Mouse (Mus musculus): ENCODE data around the gene Nfib. TPM values are rescaled to one million over a fixed set of nuclear protein-coding genes. Genes with fewer than 3 reads are reported as not detected.

Nfib gene
- polyA plus RNA-seq (2015; fragmentation: Nextera tagmentation; extraction: Ambion mirVana), result 170 and 204 TPM in 2 replicates

- peak; percentile 93 for ATAC-seq
- Histone ChIP-seq H3K27me3 (no peaks in the 10 kb centered on the region), H3K36me3 (ENCODE audit: poor library complexity, severe bottlenecking) (no peaks in the 10 kb centered on the region), H3K9ac (peak within 1 kb of the TSS; percentile 43; the same call in 1 of the 2 replicates), H3K4me1 (peaks cover 47% of the 10 kb centered on the region), H3K9me3 (replicated peaks) (no peaks in the 10 kb centered on the region), H3K4me3 (peak within 1 kb of the TSS; percentile 29), H3K4me2 (peak within 1 kb of the TSS; percentile 59), H3K27ac (peak within 1 kb of the TSS; percentile 81)
- 11% methylated on average over 23 of the region's 23 CpGs for WGBS
Measured at GRCm38 (mm10) chr4:82704841-82705794, at the start of gene Nfib. TSS of gene Nfib (minus strand) at chr4:82705750.

DNA sequence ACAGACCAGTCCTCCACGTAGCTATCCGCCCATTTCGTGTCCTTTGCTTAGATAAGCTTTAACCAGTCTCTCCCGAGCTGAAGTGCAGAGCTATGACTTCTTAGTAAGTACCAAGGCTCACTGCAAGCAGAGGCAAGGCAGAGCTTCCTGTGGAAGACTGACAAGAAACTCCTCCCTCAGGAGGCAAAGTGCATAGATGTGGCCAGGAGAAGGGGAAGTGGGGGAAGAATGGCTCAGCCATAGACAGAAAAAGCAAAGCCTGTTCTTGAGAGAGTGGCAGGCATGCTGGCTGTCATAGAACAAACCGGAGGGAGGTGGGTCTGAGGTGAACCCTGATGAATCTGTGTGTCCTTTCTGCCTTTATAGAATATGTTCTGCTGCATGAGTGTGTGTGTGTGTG is 30.2 kb upstream of the Nfib start:
- Histone ChIP-seq H3K4me3 (no peak overlapping the region), H3K36me3 (ENCODE audit: poor library complexity, severe bottlenecking) (no peaks in the 10 kb centered on the region), H3K9ac (no peak overlapping the region), H3K9me3 (replicated peaks) (no peaks in the 10 kb centered on the region), H3K27ac (no peak overlapping the region), H3K27me3 (no peaks in the 10 kb centered on the region), H3K4me2 (no peak overlapping the region), H3K4me1 (peaks cover 10% of the 10 kb centered on the region)
- ATAC-seq, result no peak
- 83% methylated on average over 5 of the region's 5 CpGs for WGBS

DNA sequence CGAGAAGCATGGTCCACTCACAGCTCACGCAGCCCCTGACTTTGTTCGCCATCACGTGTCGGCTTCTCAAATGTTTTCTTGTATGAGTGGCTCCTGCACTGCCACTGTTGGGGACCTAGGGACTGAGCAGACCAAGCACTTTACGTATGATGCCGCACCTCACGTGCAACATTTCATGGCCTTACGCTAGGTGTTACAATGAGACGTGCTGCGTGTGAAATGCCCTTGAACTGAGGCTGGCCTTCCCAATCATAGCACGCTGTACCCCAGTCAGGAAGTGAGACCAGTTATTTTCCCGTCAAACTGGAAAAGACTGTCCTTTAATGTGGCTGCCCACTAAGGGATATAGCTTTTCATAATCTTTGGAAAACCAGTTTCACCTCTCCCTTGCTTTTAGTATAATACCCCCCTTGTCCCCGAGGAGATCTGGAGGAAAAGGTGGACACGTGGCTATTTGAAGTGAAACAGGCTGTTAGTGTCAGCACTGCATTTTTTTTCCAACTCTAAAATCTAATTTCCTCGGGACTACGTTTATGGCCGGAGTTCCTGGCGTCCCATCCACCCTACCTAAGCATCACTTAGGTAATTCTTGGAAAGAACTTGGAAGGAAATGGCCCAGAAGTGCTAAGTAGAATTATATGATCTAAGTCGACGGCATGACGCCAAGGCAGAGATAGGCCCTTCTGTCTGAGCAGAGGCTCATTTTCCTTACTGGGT is 29.4 kb upstream of the Nfib start:
- Histone ChIP-seq H3K9me3 (replicated peaks) (no peaks in the 10 kb centered on the region), H3K4me2 (no peak overlapping the region), H3K9ac (no peak overlapping the region), H3K4me3 (no peak overlapping the region), H3K27ac (no peak overlapping the region), H3K27me3 (no peaks in the 10 kb centered on the region), H3K4me1 (peaks cover 17% of the 10 kb centered on the region), H3K36me3 (ENCODE audit: poor library complexity, severe bottlenecking) (no peaks in the 10 kb centered on the region)
- ATAC-seq, result no peak
- WGBS, result 88% methylated on average over 22 of the region's 22 CpGs

GRCm38 (mm10) chr4:82734348-82734747 is 28.8 kb upstream of the Nfib start:
- no peak overlapping the region for H3K27ac ChIP-seq
- no peak overlapping the region for H3K4me2 ChIP-seq
- H3K4me3 ChIP-seq, result no peak overlapping the region
- H3K4me1 ChIP-seq, result peaks cover 20% of the 10 kb centered on the region
- H3K27me3 ChIP-seq, result no peaks in the 10 kb centered on the region
- no peaks in the 10 kb centered on the region for H3K9me3 ChIP-seq (replicated peaks)
- 35% methylated on average over 5 of the region's 5 CpGs for WGBS
- no peak overlapping the region for H3K9ac ChIP-seq
- no peaks in the 10 kb centered on the region for H3K36me3 ChIP-seq (ENCODE audit: poor library complexity, severe bottlenecking)
- no peak for ATAC-seq

DNA sequence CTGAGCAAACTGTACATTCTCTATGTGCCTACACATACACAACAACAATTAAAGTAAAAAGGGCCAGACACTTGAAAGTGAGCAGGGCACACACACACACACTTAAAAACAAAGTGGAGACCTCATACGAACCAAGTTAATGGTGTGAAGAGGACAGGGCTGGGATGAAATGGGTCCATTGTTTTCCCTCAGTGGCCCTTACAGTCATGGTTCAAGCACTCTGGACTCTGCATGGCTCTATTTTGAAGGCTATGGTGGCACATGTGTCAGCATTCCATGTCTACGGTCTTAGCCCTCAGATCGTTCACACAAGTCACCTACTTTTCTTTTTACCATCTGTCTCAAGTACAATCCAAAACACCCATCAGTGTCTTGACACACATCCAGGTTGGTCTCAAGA is 28.1 kb upstream of the Nfib start:
- Histone ChIP-seq H3K27me3 (no peaks in the 10 kb centered on the region), H3K4me1 (peaks cover 20% of the 10 kb centered on the region), H3K27ac (no peak overlapping the region), H3K9ac (no peak overlapping the region), H3K4me2 (no peak overlapping the region), H3K9me3 (replicated peaks) (no peaks in the 10 kb centered on the region), H3K4me3 (no peak overlapping the region), H3K36me3 (ENCODE audit: poor library complexity, severe bottlenecking) (no peaks in the 10 kb centered on the region)
- no peak for ATAC-seq
- WGBS, result 85% methylated on average over 3 of the region's 3 CpGs

DNA sequence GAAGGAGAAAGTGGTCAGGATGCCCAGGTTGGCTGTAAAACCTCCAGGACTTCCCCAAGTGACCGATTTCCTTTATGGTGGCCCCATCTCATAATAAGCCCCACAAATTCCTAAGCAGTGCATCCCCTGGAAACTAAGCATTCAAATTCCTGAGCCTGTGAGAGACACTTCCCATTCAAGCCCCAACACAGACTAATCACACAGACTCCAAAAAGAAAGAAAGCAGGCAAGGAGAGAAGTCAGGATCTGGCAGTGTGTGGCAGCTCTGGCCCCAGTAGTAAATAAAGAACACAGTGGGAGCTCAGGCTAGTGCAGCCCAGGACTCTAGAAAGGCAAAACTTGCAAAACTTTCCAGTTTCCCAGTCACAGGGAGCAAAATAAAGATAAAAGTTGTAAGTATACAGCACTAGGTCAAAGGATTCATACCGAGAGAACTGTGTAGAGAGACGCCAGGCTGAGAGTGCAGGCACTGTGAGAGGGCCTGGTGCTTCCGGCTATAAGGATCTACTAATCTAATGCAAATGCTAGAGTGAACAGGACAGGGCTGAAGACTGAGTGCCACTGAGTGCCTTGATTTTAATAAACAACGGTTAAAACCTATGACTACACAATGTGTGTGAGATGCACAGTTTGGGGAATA is 24.8 kb upstream of the Nfib start:
- 22% methylated on average over 5 of the region's 5 CpGs for WGBS
- no peak overlapping the region for H3K4me2 ChIP-seq
- H3K9ac ChIP-seq, result no peak overlapping the region
- H3K27ac ChIP-seq, result peak overlapping the region; percentile 65
- ATAC-seq, result 0 out of 2 replicates have a peak, but pooled peaks have one; percentile 53
- no peak overlapping the region for H3K4me3 ChIP-seq
- H3K4me1 ChIP-seq, result peaks cover 20% of the 10 kb centered on the region
- H3K27me3 ChIP-seq, result no peaks in the 10 kb centered on the region
- no peaks in the 10 kb centered on the region for H3K9me3 ChIP-seq (replicated peaks)
- H3K36me3 ChIP-seq (ENCODE audit: poor library complexity, severe bottlenecking), result no peaks in the 10 kb centered on the region

DNA sequence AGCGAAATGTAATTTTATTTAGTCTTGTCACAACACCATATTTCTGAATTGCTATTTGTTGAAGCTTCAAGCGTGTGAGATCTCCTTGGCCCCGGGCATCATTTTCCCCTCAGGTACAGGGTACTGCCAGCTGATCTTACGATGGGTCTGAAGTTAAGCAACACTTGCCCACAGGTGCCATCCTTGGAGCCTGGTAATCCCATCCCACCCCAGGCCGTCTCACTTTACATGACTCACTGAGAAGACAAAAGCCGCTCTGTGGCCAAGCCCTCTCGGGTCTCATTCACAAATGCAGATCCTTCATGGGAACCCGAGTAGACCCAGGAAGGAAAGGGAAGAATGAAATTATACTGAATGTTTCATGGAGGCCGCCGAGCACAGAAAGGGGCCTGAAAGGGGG is 18.5 kb upstream of the Nfib start:
- ATAC-seq, result no peak
- no peak overlapping the region for H3K9ac ChIP-seq
- H3K9me3 ChIP-seq (replicated peaks), result peaks cover 10% of the 10 kb centered on the region
- no peak overlapping the region for H3K27ac ChIP-seq
- no peak overlapping the region for H3K4me2 ChIP-seq
- WGBS, result 62% methylated on average over 10 of the region's 10 CpGs
- H3K36me3 ChIP-seq (ENCODE audit: poor library complexity, severe bottlenecking), result no peaks in the 10 kb centered on the region
- 0 out of 2 replicates have a peak, but pooled peaks cover 3% of the 10 kb centered on the region for H3K4me1 ChIP-seq
- H3K4me3 ChIP-seq, result no peak overlapping the region
- no peaks in the 10 kb centered on the region for H3K27me3 ChIP-seq

GRCm38 (mm10) chr4:82723048-82723447 is 17.5 kb upstream of the Nfib start:
- WGBS, result 79% methylated on average over 8 of the region's 8 CpGs

DNA sequence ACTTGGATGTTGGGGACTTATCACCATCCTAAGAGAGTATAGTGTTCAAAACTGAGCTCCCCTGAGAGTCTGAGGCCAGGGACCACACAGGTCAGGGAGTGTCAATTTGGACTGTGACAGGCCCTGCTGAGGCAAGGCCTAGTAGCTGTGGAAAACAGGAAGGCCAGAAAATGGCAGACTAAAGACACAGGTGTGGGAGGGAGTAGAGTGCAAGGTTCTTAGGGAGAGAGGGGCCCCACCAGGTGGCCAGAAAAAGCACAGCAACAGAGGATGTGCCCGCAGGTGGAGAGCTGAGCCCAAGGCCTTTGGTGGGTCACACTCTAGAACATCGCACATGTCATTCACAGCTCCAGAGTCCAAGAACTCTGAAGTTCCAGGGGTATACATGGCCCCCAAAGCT is 10.3 kb upstream of the Nfib start:
- no peaks in the 10 kb centered on the region for H3K4me1 ChIP-seq
- ATAC-seq, result no peak
- H3K4me3 ChIP-seq, result no peak overlapping the region
- H3K9me3 ChIP-seq (replicated peaks), result peaks cover 10% of the 10 kb centered on the region
- no peak overlapping the region for H3K9ac ChIP-seq
- no peak overlapping the region for H3K4me2 ChIP-seq
- 85% methylated on average over 2 of the region's 2 CpGs for WGBS
- H3K27ac ChIP-seq, result no peak overlapping the region
- no peaks in the 10 kb centered on the region for H3K36me3 ChIP-seq (ENCODE audit: poor library complexity, severe bottlenecking)
- H3K27me3 ChIP-seq, result no peaks in the 10 kb centered on the region

More at GRCm38 (mm10) chr4:82723048-82723447, 17.5 kb upstream of the Nfib start:
- Histone ChIP-seq H3K36me3 (ENCODE audit: poor library complexity, severe bottlenecking) (no peaks in the 10 kb centered on the region), H3K9me3 (replicated peaks) (peaks cover 10% of the 10 kb centered on the region), H3K27me3 (no peaks in the 10 kb centered on the region), H3K4me2 (no peak overlapping the region), H3K27ac (no peak overlapping the region), H3K4me1 (0 out of 2 replicates have a peak, but pooled peaks cover 3% of the 10 kb centered on the region), H3K9ac (no peak overlapping the region), H3K4me3 (no peak overlapping the region)
- ATAC-seq, result no peak

DNA sequence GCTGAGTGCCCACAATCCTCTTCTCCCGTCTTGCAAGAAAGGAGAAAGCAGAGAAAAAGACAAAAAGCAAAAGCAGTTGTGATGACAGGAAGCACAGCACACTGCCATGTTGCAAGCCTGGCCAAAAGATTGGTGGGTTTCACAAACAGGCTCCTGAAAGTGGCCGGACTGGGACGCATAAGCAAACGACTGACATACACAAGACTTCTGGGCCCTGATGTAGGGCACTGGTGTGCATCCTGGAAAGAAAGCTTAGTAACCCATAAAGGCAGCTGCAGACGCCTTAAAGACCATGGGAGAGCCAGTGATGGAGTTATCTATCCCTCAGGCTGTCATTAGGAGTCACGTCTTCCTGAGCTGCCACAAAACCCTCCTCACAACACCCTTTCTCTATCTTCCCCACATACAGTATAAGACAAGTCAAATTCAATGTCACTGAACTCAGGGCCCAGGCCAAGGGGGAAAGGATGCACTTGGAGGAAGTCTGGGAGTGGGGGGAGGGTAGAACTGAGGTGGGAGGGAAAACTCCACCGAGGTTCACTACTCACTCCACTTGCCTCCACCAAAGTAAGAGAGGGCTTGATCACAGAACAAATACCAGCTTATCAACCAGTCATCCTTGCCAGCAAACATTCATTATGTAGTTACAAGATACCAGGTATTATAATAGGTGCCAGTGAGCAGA is 6.2 kb upstream of the Nfib start:
- Histone ChIP-seq H3K4me3 (no peak overlapping the region), H3K9me3 (replicated peaks) (no peaks in the 10 kb centered on the region), H3K36me3 (ENCODE audit: poor library complexity, severe bottlenecking) (no peaks in the 10 kb centered on the region), H3K27me3 (no peaks in the 10 kb centered on the region), H3K9ac (no peak overlapping the region), H3K4me2 (no peak overlapping the region), H3K4me1 (peaks cover 10% of the 10 kb centered on the region), H3K27ac (no peak overlapping the region)
- WGBS, result 85% methylated on average over 7 of the region's 7 CpGs
- no peak for ATAC-seq

GRCm38 (mm10) chr4:82709666-82710065 is 4.1 kb upstream of the Nfib start:
- Histone ChIP-seq H3K9me3 (replicated peaks) (no peaks in the 10 kb centered on the region), H3K27me3 (no peaks in the 10 kb centered on the region), H3K9ac (no peak overlapping the region), H3K36me3 (ENCODE audit: poor library complexity, severe bottlenecking) (no peaks in the 10 kb centered on the region), H3K4me1 (peaks cover 31% of the 10 kb centered on the region), H3K4me2 (no peak overlapping the region), H3K4me3 (no peak overlapping the region), H3K27ac (no peak overlapping the region)
- ATAC-seq, result no peak
- WGBS, result 83% methylated on average over 6 of the region's 6 CpGs
